Mouse (Mus musculus) hindbrain, postnatal 0 days (tissue): ENCODE results near the gene Gm5108. TPM values are rescaled to one million over a fixed set of nuclear protein-coding genes. Genes with fewer than 3 reads are reported as not detected.

Source experiments
- ATAC-seq: fragments of 200-750 bp; cut with Nextera tagmentation; 2 replicates; pipeline ENCODE4 v1.8.0; 2017; ENCODE audit warnings: mild to moderate bottlenecking, moderate TSS enrichment, moderate library complexity
- DNase-seq: peaks from one replicate; pipeline ENCODE4 v3.0.0-alpha.2; 2015; ENCODE audit warnings: low spot score
- H3K27ac ChIP-seq: fragments of 300-500 bp; sonication (generic); 2 replicates; pipeline ENCODE4 v1.5.1; 2014; ENCODE audit warnings: mild to moderate bottlenecking
- H3K27me3 ChIP-seq: fragments of 300-500 bp; sonication (generic); 2 replicates; pipeline ENCODE4 v1.6.1; 2014; ENCODE audit warnings: low read length, mixed read lengths; ENCODE audit not compliant: insufficient read depth
- H3K36me3 ChIP-seq: fragments of 300-500 bp; sonication (generic); 2 replicates; pipeline ENCODE4 v1.6.1; 2014; ENCODE audit warnings: low read length, mixed read lengths; ENCODE audit not compliant: insufficient read depth
- H3K4me1 ChIP-seq: fragments of 300-500 bp; sonication (generic); 2 replicates; pipeline ENCODE4 v1.6.1; 2014; ENCODE audit warnings: antibody characterized with exemption, low read length, mixed read lengths; ENCODE audit not compliant: insufficient read depth
- H3K4me2 ChIP-seq: fragments of 300-500 bp; sonication (generic); 2 replicates; pipeline ENCODE4 v1.6.1; 2014; ENCODE audit warnings: low read depth, mild to moderate bottlenecking, low read length, moderate library complexity, mixed read lengths
- H3K4me3 ChIP-seq: fragments of 300-500 bp; sonication (generic); 2 replicates; pipeline ENCODE4 v1.5.1; 2014; ENCODE audit warnings: low read length
- H3K9ac ChIP-seq: fragments of 300-500 bp; sonication (generic); replicated peaks from 2 replicates; pipeline ENCODE4 v1.6.1; 2014; ENCODE audit warnings: mild to moderate bottlenecking, low read length, moderate library complexity, mixed read lengths
- H3K9me3 ChIP-seq: fragments of 300-500 bp; sonication (generic); 2 replicates; pipeline ENCODE4 v1.6.1; 2016; ENCODE audit warnings: low read length, mixed read lengths
- CTCF ChIP-seq: IDR thresholded peaks from 2 replicates; pipeline ENCODE4 v1.5.1; 2016; ENCODE audit warnings: antibody characterized with exemption, control low read depth, low read depth
- WGBS: fragments of 180-500 bp; shearing (Covaris S2); extraction: QIAGEN DNeasy Blood & Tissue Kit; methylation state at CpG from one replicate; pipeline ENCODE4 v1.1.7; 2014; 5-methylcytosine and 5-hydroxymethylcytosine counted together
- polyA plus RNA-seq: library from polyadenylated mRNA; unstranded; fragments of >200 nt; fragmentation: Nextera tagmentation; extraction: Ambion mirVana; gene quantifications from 2 replicates; pipeline ENCODE4 v1.2.1, GENCODE M21; 2015
- total RNA-seq: library from RNA; depleted of rRNA; stranded (reverse); fragments of >200 nt; gene quantifications from 2 replicates; pipeline ENCODE4 v1.2.3, GENCODE M21; 2014; rRNA removed

Gm5108 gene
- total RNA-seq (not detected in 2 replicates), polyA plus RNA-seq (not detected in 2 replicates)

- no peak for TF ChIP-seq CTCF
- no peak for ATAC-seq
- Histone ChIP-seq H3K9ac (no peak within 1 kb of the TSS), H3K4me2 (no peak within 1 kb of the TSS), H3K36me3 (no peaks in the 10 kb centered on the region), H3K4me3 (no peak within 1 kb of the TSS), H3K4me1 (no peaks in the 10 kb centered on the region), H3K27ac (no peak within 1 kb of the TSS), H3K9me3 (no peaks in the 10 kb centered on the region), H3K27me3 (no peaks in the 10 kb centered on the region)
- DNase-seq: no peak
- 98% methylated on average over 2 of the region's 2 CpGs for WGBS
Observed at GRCm38 (mm10) chr5:67941369-67941768, at the start of gene Gm5108. Gene Gm5108, plus strand, starts transcription at chr5:67941669.

GRCm38 (mm10) chr5:67898921-67899320 lies 42.5 kb upstream of the Gm5108 start:
- Histone ChIP-seq H3K4me1 (no peaks in the 10 kb centered on the region), H3K36me3 (no peaks in the 10 kb centered on the region), H3K9me3 (no peaks in the 10 kb centered on the region), H3K27me3 (no peaks in the 10 kb centered on the region), H3K4me3 (no peak overlapping the region), H3K9ac (no peak overlapping the region), H3K4me2 (no peak overlapping the region), H3K27ac (no peak overlapping the region)
- DNase-seq (peak; percentile 14), ATAC-seq (no peak)
- 83% methylated on average over 1 of the region's 1 CpGs for WGBS
- no peak for TF ChIP-seq CTCF

GRCm38 (mm10) chr5:67904555-67904954 lies 36.9 kb upstream of the Gm5108 start:
- Histone ChIP-seq H3K9me3 (no peaks in the 10 kb centered on the region), H3K36me3 (no peaks in the 10 kb centered on the region), H3K4me3 (no peak overlapping the region), H3K27ac (no peak overlapping the region), H3K9ac (no peak overlapping the region), H3K4me1 (no peaks in the 10 kb centered on the region), H3K4me2 (no peak overlapping the region), H3K27me3 (no peaks in the 10 kb centered on the region)
- no peak for TF ChIP-seq CTCF
- DNase-seq: no peak
- ATAC-seq: no peak
- 75% methylated on average over 2 of the region's 2 CpGs for WGBS

- no peak overlapping the region for H3K4me3 ChIP-seq
- DNase-seq (no peak), ATAC-seq (no peak)
- H3K27ac ChIP-seq: no peak overlapping the region
- no peaks in the 10 kb centered on the region for H3K36me3 ChIP-seq
- WGBS: 54% methylated on average over 4 of the region's 4 CpGs
- no peak overlapping the region for H3K4me2 ChIP-seq
- H3K9ac ChIP-seq: no peak overlapping the region
- no peaks in the 10 kb centered on the region for H3K4me1 ChIP-seq
- TF ChIP-seq CTCF: no peak
- H3K27me3 ChIP-seq: no peaks in the 10 kb centered on the region
- no peaks in the 10 kb centered on the region for H3K9me3 ChIP-seq
Observed at GRCm38 (mm10) chr5:67930584-67930983, 10.9 kb upstream of the Gm5108 start.

- no peaks in the 10 kb centered on the region for H3K4me1 ChIP-seq
- no peak overlapping the region for H3K27ac ChIP-seq
- no peaks in the 10 kb centered on the region for H3K9me3 ChIP-seq
- H3K27me3 ChIP-seq: no peaks in the 10 kb centered on the region
- H3K9ac ChIP-seq: no peak overlapping the region
- WGBS: 87% methylated on average over 2 of the region's 2 CpGs
- no peak overlapping the region for H3K4me3 ChIP-seq
- H3K36me3 ChIP-seq: no peaks in the 10 kb centered on the region
- no peak for TF ChIP-seq CTCF
- ATAC-seq (no peak), DNase-seq (no peak)
- H3K4me2 ChIP-seq: no peak overlapping the region
Observed at GRCm38 (mm10) chr5:67931623-67932022, 9.8 kb upstream of the Gm5108 start.

- no peak overlapping the region for H3K9ac ChIP-seq
- ATAC-seq (no peak), DNase-seq (no peak)
- H3K9me3 ChIP-seq: no peaks in the 10 kb centered on the region
- no peaks in the 10 kb centered on the region for H3K27me3 ChIP-seq
- H3K36me3 ChIP-seq: no peaks in the 10 kb centered on the region
- TF ChIP-seq CTCF: no peak
- H3K4me2 ChIP-seq: no peak overlapping the region
- no peak overlapping the region for H3K4me3 ChIP-seq
- H3K4me1 ChIP-seq: no peaks in the 10 kb centered on the region
- 72% methylated on average over 2 of the region's 2 CpGs for WGBS
- no peak overlapping the region for H3K27ac ChIP-seq
Observed at GRCm38 (mm10) chr5:67943199-67943598, 1.7 kb downstream of the Gm5108 start.

GRCm38 (mm10) chr5:67944074-67944785 lies 2.8 kb downstream of the Gm5108 start:
- Histone ChIP-seq H3K36me3 (no peaks in the 10 kb centered on the region), H3K4me3 (no peak overlapping the region), H3K4me1 (no peaks in the 10 kb centered on the region), H3K9ac (no peak overlapping the region), H3K9me3 (no peaks in the 10 kb centered on the region), H3K27me3 (no peaks in the 10 kb centered on the region), H3K27ac (no peak overlapping the region), H3K4me2 (no peak overlapping the region)
- ATAC-seq: no peak
- DNase-seq: no peak
- 100% methylated on average over 1 of the region's 1 CpGs for WGBS
- TF ChIP-seq CTCF: no peak
